Mouse (Mus musculus) bone marrow, adult 2 months (tissue): ENCODE data around the gene Oas1f.

Experiments
- CTCF ChIP-seq: fragments of 200-500 bp; IDR thresholded peaks from 2 replicates; pipeline ENCODE4 v1.5.1; 2011; ENCODE audit warnings: low read length, control low read depth; ENCODE audit not compliant: control insufficient read depth, insufficient read depth
- POLR2A ChIP-seq: fragments of 200-500 bp; IDR thresholded peaks from 2 replicates; pipeline ENCODE4 v1.6.1; 2011; ENCODE audit warnings: low read depth, mild to moderate bottlenecking, control low read depth, low read length, borderline replicate concordance; ENCODE audit not compliant: control insufficient read depth

DNA sequence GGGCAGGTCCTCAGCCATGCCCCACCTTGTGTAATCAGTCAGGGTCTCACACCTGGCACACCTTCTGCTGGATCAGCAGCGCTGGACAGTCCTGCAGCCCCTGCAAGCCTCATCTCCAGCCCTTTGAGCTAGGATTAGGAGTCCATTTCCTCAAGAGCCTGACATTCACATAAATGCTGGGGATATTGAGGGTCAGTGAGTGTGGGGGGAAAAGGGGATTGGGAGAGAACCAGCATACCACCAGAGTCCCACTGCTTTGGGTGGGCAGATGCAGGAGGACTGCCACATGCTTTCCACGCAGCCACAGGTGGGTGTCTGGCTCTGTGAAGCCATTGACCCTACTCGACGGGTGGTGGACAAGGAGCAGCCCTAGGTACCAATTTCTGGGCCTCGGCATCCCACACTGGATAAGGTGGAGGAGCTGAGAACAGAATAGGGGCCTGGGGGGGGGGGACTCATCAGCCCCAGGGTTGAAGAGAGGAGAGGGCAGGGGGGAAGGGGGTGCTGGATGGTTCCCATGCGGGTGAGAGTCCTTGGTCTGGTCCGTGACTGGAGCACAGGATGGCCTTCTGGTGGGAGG lies 22.4 kb downstream of the Oas1f start:
- TF ChIP-seq CTCF (no peak), POLR2A (no peak)
